Mouse (Mus musculus): ENCODE measurements around the gene Edrf1. TPM values are rescaled to one million over a fixed set of nuclear protein-coding genes. Genes with fewer than 3 reads are reported as not detected.

Edrf1 gene
- total and polyA plus RNA-seq, 3 experiments, result 10.0 to 20.6 (median 19.3) TPM

DNA sequence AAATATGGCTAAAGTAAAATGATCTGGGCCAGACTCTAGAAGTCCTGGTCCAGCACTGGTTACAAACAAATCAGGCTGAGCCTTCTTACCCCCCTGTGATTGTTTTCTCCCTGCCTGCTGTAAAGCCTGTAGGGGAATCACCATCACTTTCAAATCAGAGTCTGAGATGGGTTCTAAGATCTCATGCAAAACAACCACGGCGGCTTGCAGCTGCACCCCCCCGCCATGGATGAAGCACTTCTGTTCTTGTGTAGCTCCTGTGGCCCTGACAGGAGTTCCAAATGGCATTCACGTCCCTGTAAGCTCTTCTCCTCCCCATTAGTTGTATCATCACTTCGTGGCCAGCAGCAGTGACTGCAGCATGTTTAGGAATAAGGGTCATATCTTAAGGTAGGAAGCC lies 46.3 kb downstream of the Edrf1 start:
- Histone ChIP-seq H3K9ac (ENCODE audit: insufficient read depth, low read depth) (no peak overlapping the region), H3K4me3 (replicated peaks in 1 of 3; ENCODE audit: low read depth in 2 of 3, low read length in 2 of 3, poor library complexity in 1 of 3) (no peak overlapping the region), H3K36me3 (replicated peaks in 1 of 2; ENCODE audit: control insufficient read depth in 1 of 2, insufficient read depth in 1 of 2, low read length in 1 of 2) (peaks cover 17 to 29% of the 10 kb centered on the region in 2 experiments), H3K27me3 (replicated peaks) (no peaks in the 10 kb centered on the region), H3K4me1 (ENCODE audit: control insufficient read depth in 1 of 2, insufficient read depth in 2 of 2) (peaks cover 5 to 21% of the 10 kb centered on the region in 2 experiments), H3K27ac (ENCODE audit: insufficient read depth, low read depth) (no peak overlapping the region), H3K79me2 (replicated peaks; ENCODE audit: control insufficient read depth, extremely low read depth, insufficient read depth, poor library complexity, severe bottlenecking) (no peaks in the 10 kb centered on the region), H3K4me2 (ENCODE audit: insufficient read depth, low read depth, poor library complexity, severe bottlenecking) (no peak overlapping the region), H3K9me3 (replicated peaks; ENCODE audit: low read length) (peaks cover 15% of the 10 kb centered on the region)
- DNase-seq (ENCODE audit: extremely low read depth), result peak; percentile 53
- dilution Hi-C loops (cut with MboI; ENCODE audit: extremely low pct_ligation_motif_present, extremely low pct_unique_long_range_greater_than_20kb, low sequenced_read_pairs) (no loop called here), in situ Hi-C loops (cut with MboI; ENCODE audit: low pct_ligation_motif_present, low pct_unique_long_range_greater_than_20kb, low sequenced_read_pairs) (no loop called here)
- TF ChIP-seq USF1 (IDR thresholded peaks at IDR 0.05; ENCODE audit: low read depth, low read length) (no peak), NELFE (IDR thresholded peaks at IDR 0.05; ENCODE audit: low read depth, low read length) (no peak), PAX5 (IDR thresholded peaks at IDR 0.05; ENCODE audit: low read length) (no peak), RAD21 (IDR thresholded peaks at IDR 0.05; ENCODE audit: low read depth, low read length) (no peak), RCOR1 (conservative IDR thresholded peaks at IDR 0.05; ENCODE audit: low read depth, low read length) (no peak), IRF4 (IDR thresholded peaks at IDR 0.05; ENCODE audit: low read depth, low read length) (no peak), EP300 (IDR thresholded peaks at IDR 0.05; ENCODE audit: low read length) (no peak), ZKSCAN1 (IDR thresholded peaks at IDR 0.05; ENCODE audit: borderline replicate concordance, low read depth, low read length) (no peak), MXI1 (IDR thresholded peaks at IDR 0.05; ENCODE audit: low read depth, low read length) (no peak), NRF1 (IDR thresholded peaks at IDR 0.05; ENCODE audit: low read depth, low read length) (no peak), MYC (IDR thresholded peaks at IDR 0.05; ENCODE audit: low read depth, low read length) (no peak), UBTF (IDR thresholded peaks at IDR 0.05; ENCODE audit: low read depth, low read length) (no peak), TBP (conservative IDR thresholded peaks at IDR 0.05; ENCODE audit: low read depth, low read length) (no peak), POLR2AphosphoS2 (IDR thresholded peaks at IDR 0.05; ENCODE audit: low read depth, low read length) (no peak)

DNA sequence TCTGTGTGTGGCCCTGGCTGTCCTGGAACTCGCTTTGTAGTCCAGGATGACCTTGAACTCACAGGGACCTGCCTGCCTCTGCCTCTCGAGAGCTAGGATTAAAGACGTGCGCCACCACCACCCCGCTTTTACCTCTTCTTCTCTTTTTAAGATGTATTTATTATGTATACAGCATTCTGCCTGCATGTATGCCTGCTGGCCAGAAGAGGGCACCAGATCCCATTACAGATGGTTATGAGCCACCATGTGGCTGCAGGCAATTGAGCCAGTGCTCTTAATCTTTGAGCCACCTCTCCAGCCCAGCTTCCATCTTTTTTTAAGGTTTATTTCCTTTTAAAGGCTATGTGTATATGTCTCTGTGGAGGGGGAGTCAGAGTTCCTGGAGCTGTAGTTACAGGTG lies 46.8 kb downstream of the Edrf1 start:
- DNase-seq (ENCODE audit: extremely low read depth), result peak; percentile 21
- Histone ChIP-seq H3K27ac (ENCODE audit: insufficient read depth, low read depth) (no peak overlapping the region), H3K36me3 (replicated peaks in 1 of 2; ENCODE audit: control insufficient read depth in 1 of 2, insufficient read depth in 1 of 2, low read length in 1 of 2) (peaks cover 21 to 34% of the 10 kb centered on the region in 2 experiments), H3K9me3 (replicated peaks; ENCODE audit: low read length) (peaks cover 20% of the 10 kb centered on the region), H3K4me3 (replicated peaks in 1 of 3; ENCODE audit: low read depth in 2 of 3, low read length in 2 of 3, poor library complexity in 1 of 3) (no peak overlapping the region), H3K4me2 (ENCODE audit: insufficient read depth, low read depth, poor library complexity, severe bottlenecking) (no peak overlapping the region), H3K79me2 (replicated peaks; ENCODE audit: control insufficient read depth, extremely low read depth, insufficient read depth, poor library complexity, severe bottlenecking) (no peaks in the 10 kb centered on the region), H3K9ac (ENCODE audit: insufficient read depth, low read depth) (no peak overlapping the region), H3K4me1 (ENCODE audit: control insufficient read depth in 1 of 2, insufficient read depth in 2 of 2) (peaks cover 5 to 21% of the 10 kb centered on the region in 2 experiments), H3K27me3 (replicated peaks) (no peaks in the 10 kb centered on the region)
- in situ Hi-C loops (cut with MboI; ENCODE audit: low pct_ligation_motif_present, low pct_unique_long_range_greater_than_20kb, low sequenced_read_pairs), result no loop called here
- dilution Hi-C loops (cut with MboI; ENCODE audit: extremely low pct_ligation_motif_present, extremely low pct_unique_long_range_greater_than_20kb, low sequenced_read_pairs), result no loop called here
- TF ChIP-seq CTCF (conservative IDR thresholded peaks at IDR 0.05 in 1 of 2, IDR thresholded peaks at IDR 0.05 in 1 of 2; ENCODE audit: low read depth in 2 of 2, low read length in 2 of 2) (peak; percentile 25 to 64; a peak in 2 of 4 replicates), MEF2A (IDR thresholded peaks at IDR 0.05; ENCODE audit: borderline replicate concordance, low read depth, low read length) (no peak), USF2 (conservative IDR thresholded peaks at IDR 0.05; ENCODE audit: low read depth, low read length) (no peak), EP300 (IDR thresholded peaks at IDR 0.05; ENCODE audit: low read length) (no peak), UBTF (IDR thresholded peaks at IDR 0.05; ENCODE audit: low read depth, low read length) (no peak), RAD21 (IDR thresholded peaks at IDR 0.05; ENCODE audit: low read depth, low read length) (peak; percentile 40), MYC (IDR thresholded peaks at IDR 0.05; ENCODE audit: low read depth, low read length) (peak; percentile 46; the same call in 1 of the 2 replicates)
